Mouse (Mus musculus) midbrain, embryonic 14.5 days (tissue): ENCODE results near the gene Dynlrb2. TPM values are rescaled to one million over a fixed set of nuclear protein-coding genes. Genes with fewer than 3 reads are reported as not detected.

Experiments
- ATAC-seq: fragments of 200-750 bp; cut with Nextera tagmentation; 2 replicates; pipeline ENCODE4 v1.8.0; 2017; ENCODE audit warnings: moderate number of reproducible peaks, moderate library complexity; ENCODE audit not compliant: low FRiP score, low TSS enrichment
- DNase-seq: peaks from one replicate; pipeline ENCODE4 v3.0.0-alpha.2; 2015
- H3K27ac ChIP-seq: fragments of 300-500 bp; sonication (generic); replicated peaks from 2 replicates; pipeline ENCODE4 v1.5.1; 2014; ENCODE audit warnings: mild to moderate bottlenecking, low read depth, low read length, moderate library complexity
- H3K27me3 ChIP-seq: fragments of 300-500 bp; sonication (generic); 2 replicates; pipeline ENCODE4 v1.6.1; 2014; ENCODE audit warnings: low read length, control low read depth, mixed read lengths; ENCODE audit not compliant: control insufficient read depth, insufficient read depth
- H3K36me3 ChIP-seq: fragments of 300-500 bp; sonication (generic); 2 replicates; pipeline ENCODE4 v1.6.1; 2014; ENCODE audit warnings: low read length, control low read depth; ENCODE audit not compliant: control insufficient read depth, insufficient read depth
- H3K4me1 ChIP-seq: fragments of 300-500 bp; sonication (generic); 2 replicates; pipeline ENCODE4 v1.6.1; 2014; ENCODE audit warnings: mild to moderate bottlenecking, antibody characterized with exemption, low read length, control low read depth; ENCODE audit not compliant: control insufficient read depth, insufficient read depth
- H3K4me2 ChIP-seq: fragments of 300-500 bp; sonication (generic); 2 replicates; pipeline ENCODE4 v1.6.1; 2014; ENCODE audit warnings: mild to moderate bottlenecking, low read length, moderate library complexity
- H3K4me3 ChIP-seq: fragments of 300-500 bp; sonication (generic); replicated peaks from 2 replicates; pipeline ENCODE4 v1.5.1; 2014; ENCODE audit warnings: low read depth, low read length
- H3K9ac ChIP-seq: fragments of 300-500 bp; sonication (generic); replicated peaks from 2 replicates; pipeline ENCODE4 v1.6.1; 2014; ENCODE audit warnings: mild to moderate bottlenecking, low read length, moderate library complexity
- H3K9me3 ChIP-seq: fragments of 300-500 bp; sonication (generic); 2 replicates; pipeline ENCODE4 v1.6.1; 2016; ENCODE audit warnings: low read length, control low read depth, mixed read lengths; ENCODE audit not compliant: control insufficient read depth
- WGBS: fragments of 180-500 bp; shearing (Covaris S2); extraction: QIAGEN DNeasy Blood & Tissue Kit; methylation state at CpG from one replicate; pipeline ENCODE4 v1.1.7; 2014; 5-methylcytosine and 5-hydroxymethylcytosine counted together
- polyA plus RNA-seq: library from polyadenylated mRNA; unstranded; fragments of >200 nt; fragmentation: Nextera tagmentation; extraction: Ambion mirVana; gene quantifications from 2 replicates; pipeline ENCODE4 v1.2.1, GENCODE M21; 2014

Dynlrb2 gene
- polyA plus RNA-seq, 1 experiment from 2014 or later, result 7.5 TPM

GRCm38 (mm10) chr8:116484087-116484486 is 20.7 kb upstream of the Dynlrb2 start:
- DNase-seq (peak; percentile 87), ATAC-seq (no peak)
- no peak overlapping the region for H3K9ac ChIP-seq
- no peak overlapping the region for H3K27ac ChIP-seq
- H3K4me1 ChIP-seq, result 0 out of 2 replicates have a peak, but pooled peaks cover 3% of the 10 kb centered on the region
- H3K27me3 ChIP-seq, result peaks cover 17% of the 10 kb centered on the region
- no peaks in the 10 kb centered on the region for H3K9me3 ChIP-seq
- peak overlapping the region; percentile 33; the same call in 1 of the 2 replicates for H3K4me2 ChIP-seq
- H3K4me3 ChIP-seq, result no peak overlapping the region
- 23% methylated on average over 2 of the region's 2 CpGs for WGBS
- no peaks in the 10 kb centered on the region for H3K36me3 ChIP-seq

- WGBS, result 79% methylated on average over 2 of the region's 2 CpGs
- no peak overlapping the region for H3K9ac ChIP-seq
- 0 out of 2 replicates have a peak, but pooled peaks cover 3% of the 10 kb centered on the region for H3K4me1 ChIP-seq
- no peak for DNase-seq
- H3K27me3 ChIP-seq, result peaks cover 11% of the 10 kb centered on the region; the same call in 1 of the 2 replicates
- ATAC-seq, result no peak
- H3K4me2 ChIP-seq, result no peak overlapping the region
- H3K27ac ChIP-seq, result no peak overlapping the region
- no peaks in the 10 kb centered on the region for H3K36me3 ChIP-seq
- H3K9me3 ChIP-seq, result no peaks in the 10 kb centered on the region
- H3K4me3 ChIP-seq, result no peak overlapping the region
These were observed 16.2 kb upstream of the Dynlrb2 start for GRCm38 (mm10) chr8:116488546-116488945.

GRCm38 (mm10) chr8:116500057-116500809 is 4.5 kb upstream of the Dynlrb2 start:
- no peak overlapping the region for H3K27ac ChIP-seq
- no peak for ATAC-seq
- DNase-seq, result no peak
- no peak overlapping the region for H3K4me3 ChIP-seq
- no peaks in the 10 kb centered on the region for H3K4me1 ChIP-seq
- 93% methylated on average over 7 of the region's 7 CpGs for WGBS
- H3K4me2 ChIP-seq, result no peak overlapping the region
- H3K9ac ChIP-seq, result no peak overlapping the region
- no peaks in the 10 kb centered on the region for H3K9me3 ChIP-seq
- H3K27me3 ChIP-seq, result no peaks in the 10 kb centered on the region
- no peaks in the 10 kb centered on the region for H3K36me3 ChIP-seq

GRCm38 (mm10) chr8:116508721-116509120 is 3.9 kb downstream of the Dynlrb2 start:
- no peak for DNase-seq
- WGBS, result 88% methylated on average over 5 of the region's 5 CpGs
- no peak overlapping the region for H3K4me3 ChIP-seq

GRCm38 (mm10) chr8:116509247-116509646 is 4.5 kb downstream of the Dynlrb2 start:
- no peak overlapping the region for H3K4me3 ChIP-seq
- H3K4me1 ChIP-seq, result no peaks in the 10 kb centered on the region
- no peaks in the 10 kb centered on the region for H3K36me3 ChIP-seq
- DNase-seq (no peak), ATAC-seq (no peak)
- H3K27me3 ChIP-seq, result no peaks in the 10 kb centered on the region
- H3K9me3 ChIP-seq, result no peaks in the 10 kb centered on the region
- WGBS, result 73% methylated on average over 3 of the region's 3 CpGs
- H3K4me2 ChIP-seq, result no peak overlapping the region
- no peak overlapping the region for H3K27ac ChIP-seq
- no peak overlapping the region for H3K9ac ChIP-seq

More at GRCm38 (mm10) chr8:116508721-116509120, 3.9 kb downstream of the Dynlrb2 start:
- Histone ChIP-seq H3K9me3 (no peaks in the 10 kb centered on the region), H3K4me2 (no peak overlapping the region), H3K27me3 (no peaks in the 10 kb centered on the region), H3K9ac (no peak overlapping the region), H3K27ac (no peak overlapping the region), H3K36me3 (no peaks in the 10 kb centered on the region), H3K4me1 (no peaks in the 10 kb centered on the region)
- no peak for ATAC-seq

GRCm38 (mm10) chr8:116519676-116520075 is 14.9 kb downstream of the Dynlrb2 start:
- Histone ChIP-seq H3K36me3 (no peaks in the 10 kb centered on the region), H3K4me3 (no peak overlapping the region), H3K9me3 (peaks cover 12% of the 10 kb centered on the region)

GRCm38 (mm10) chr8:116521208-116521607 is 16.4 kb downstream of the Dynlrb2 start:
- whole genome bisulfite sequencing, result 94% methylated on average over 4 of the region's 4 CpGs
- Histone ChIP-seq H3K27ac (no peak overlapping the region), H3K27me3 (no peaks in the 10 kb centered on the region), H3K4me1 (no peaks in the 10 kb centered on the region), H3K9ac (no peak overlapping the region), H3K4me2 (no peak overlapping the region), H3K36me3 (no peaks in the 10 kb centered on the region), H3K9me3 (peaks cover 12% of the 10 kb centered on the region), H3K4me3 (no peak overlapping the region)
- DNase-seq, result no peak
- no peak for ATAC-seq

More at GRCm38 (mm10) chr8:116519676-116520075, 14.9 kb downstream of the Dynlrb2 start:
- 88% methylated on average over 5 of the region's 5 CpGs for WGBS
- Histone ChIP-seq H3K9ac (no peak overlapping the region), H3K4me2 (no peak overlapping the region), H3K4me1 (no peaks in the 10 kb centered on the region), H3K27me3 (no peaks in the 10 kb centered on the region), H3K27ac (no peak overlapping the region)
- ATAC-seq (no peak), DNase-seq (no peak)

GRCm38 (mm10) chr8:116521641-116522040 is 16.9 kb downstream of the Dynlrb2 start:
- WGBS, result 85% methylated on average over 3 of the region's 3 CpGs
- no peaks in the 10 kb centered on the region for H3K4me1 ChIP-seq
- DNase-seq, result no peak
- H3K4me2 ChIP-seq, result no peak overlapping the region
- H3K27ac ChIP-seq, result no peak overlapping the region
- no peaks in the 10 kb centered on the region for H3K36me3 ChIP-seq
- no peak overlapping the region for H3K9ac ChIP-seq
- ATAC-seq, result no peak
- H3K9me3 ChIP-seq, result peaks cover 9% of the 10 kb centered on the region
- no peak overlapping the region for H3K4me3 ChIP-seq
- H3K27me3 ChIP-seq, result no peaks in the 10 kb centered on the region
